Mouse (Mus musculus): ENCODE results near the gene Sbp.

GRCm38 (mm10) chr17:23993559-23994428 lies 52.3 kb downstream of the Sbp start:
- TF ChIP-seq POLR2AphosphoS5 (IDR thresholded peaks at IDR 0.05; ENCODE audit: insufficient replicate concordance, low read depth, low read length) (no peak), CTCF (IDR thresholded peaks at IDR 0.05; ENCODE audit: low read depth, low read length) (no peak)
